Mouse (Mus musculus) retina, adult 2 months (tissue): ENCODE results near the gene Tle2.
A peak's percentile ranks its signal among the peaks of the same experiment; 100 is the strongest.

ENCODE experiments used
- DNase-seq: peaks from one replicate; pipeline ENCODE4 v3.0.0-alpha.2; 2012; ENCODE audit warnings: low read depth, low spot score

Gene Tle2

GRCm38 (mm10) chr10:81553807-81554755 lies 20.3 kb upstream of the Tle2 start:
- no peak for DNase-seq

- DNase-seq, result no peak
These were observed 18.1 kb upstream of the Tle2 start for GRCm38 (mm10) chr10:81556282-81556681.

DNA sequence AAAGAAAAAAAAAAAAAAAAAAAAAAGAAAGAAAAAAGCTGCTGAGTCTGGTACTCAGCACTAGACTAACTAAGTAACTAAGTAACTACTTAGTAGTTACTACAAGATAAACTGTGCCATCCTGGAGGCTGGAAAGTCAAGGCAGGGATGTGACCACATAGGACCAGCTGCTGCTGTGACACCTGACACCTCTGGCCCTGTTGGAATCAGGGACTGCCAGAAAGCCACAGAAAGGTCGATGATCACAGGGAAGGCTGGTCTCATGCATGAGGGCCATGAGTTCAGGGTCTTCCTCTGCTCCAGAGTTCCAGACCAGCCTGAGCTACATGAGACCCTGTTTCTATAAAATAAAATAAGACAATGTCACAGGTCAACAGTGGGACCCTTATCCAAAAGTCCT lies 16.9 kb upstream of the Tle2 start:
- DNase-seq, result no peak

DNA sequence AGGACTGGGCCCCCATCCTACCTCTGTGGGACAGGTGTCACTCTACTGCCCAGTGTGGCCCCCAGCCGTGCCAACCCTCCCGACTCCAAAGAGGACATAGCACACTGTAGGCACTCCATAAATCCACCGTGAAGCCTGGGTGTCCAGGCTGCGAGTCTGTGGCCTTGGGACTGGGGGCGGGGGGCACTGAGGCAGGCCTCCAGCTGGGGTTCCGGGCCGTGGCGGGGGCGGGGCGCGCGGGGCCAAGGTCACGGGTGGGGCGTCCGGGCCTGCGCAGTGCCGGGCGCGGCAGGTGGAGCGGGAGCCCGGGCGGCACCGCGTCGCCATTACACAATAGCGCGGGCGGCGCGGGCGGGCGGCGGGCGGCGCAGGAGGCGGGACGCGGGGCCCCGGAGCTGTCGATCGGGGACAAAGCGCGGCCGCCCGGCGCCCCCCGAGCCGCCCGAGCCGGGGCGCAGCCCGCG lies 15.2 kb upstream of the Tle2 start, which contains the start of gene Aes:
TSS of gene Aes (plus strand) at position 326 of the 464 bp plus-strand sequence.
- no peak for DNase-seq

- DNase-seq, result no peak
These were observed 14.5 kb upstream of the Tle2 start for GRCm38 (mm10) chr10:81559627-81560539.

GRCm38 (mm10) chr10:81560719-81561459 lies 13.5 kb upstream of the Tle2 start:
- DNase-seq, result no peak

DNA sequence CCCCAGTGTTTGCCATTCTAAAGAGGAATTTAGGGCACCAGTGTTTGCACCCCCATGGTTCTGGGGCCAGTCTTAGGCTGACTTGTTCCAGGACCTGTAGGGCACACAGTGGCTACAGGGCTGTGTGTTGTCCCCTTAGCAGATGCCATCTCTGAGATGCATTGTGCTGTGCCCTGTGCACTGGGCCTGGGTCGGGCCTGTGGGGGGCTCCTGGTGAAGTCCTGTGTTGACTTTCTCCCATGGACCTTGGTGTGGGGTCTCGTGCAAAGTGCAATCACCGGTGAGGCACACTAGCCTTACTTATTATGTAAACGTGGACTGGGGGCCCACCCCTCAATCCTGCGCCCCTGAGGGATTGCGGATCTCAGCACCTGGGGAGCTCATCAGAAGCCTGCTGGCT lies 11.9 kb upstream of the Tle2 start:
- DNase-seq, result no peak

GRCm38 (mm10) chr10:81563481-81563880 lies 10.9 kb upstream of the Tle2 start:
- no peak for DNase-seq

GRCm38 (mm10) chr10:81564216-81564615 lies 10.1 kb upstream of the Tle2 start:
- no peak for DNase-seq

DNA sequence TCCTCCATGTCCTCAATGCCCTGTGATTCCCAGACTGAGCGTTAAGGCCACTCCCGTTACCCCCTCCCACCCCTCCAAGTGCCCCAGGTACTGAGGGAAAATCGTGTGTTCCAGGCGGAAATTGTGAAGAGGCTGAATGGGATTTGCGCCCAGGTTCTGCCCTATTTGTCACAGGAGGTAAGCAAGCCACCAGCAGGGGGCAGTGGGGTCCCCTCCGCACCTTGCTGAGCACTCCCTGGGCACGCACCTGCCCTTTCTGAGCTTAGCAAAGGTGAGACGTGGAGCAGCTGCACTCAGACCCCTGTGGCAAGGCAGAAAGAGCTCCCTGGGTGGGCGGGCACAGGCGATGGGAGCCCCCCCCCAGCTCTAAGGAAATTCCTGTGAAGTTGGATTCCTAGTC lies 9.6 kb upstream of the Tle2 start:
- no peak for DNase-seq

DNA sequence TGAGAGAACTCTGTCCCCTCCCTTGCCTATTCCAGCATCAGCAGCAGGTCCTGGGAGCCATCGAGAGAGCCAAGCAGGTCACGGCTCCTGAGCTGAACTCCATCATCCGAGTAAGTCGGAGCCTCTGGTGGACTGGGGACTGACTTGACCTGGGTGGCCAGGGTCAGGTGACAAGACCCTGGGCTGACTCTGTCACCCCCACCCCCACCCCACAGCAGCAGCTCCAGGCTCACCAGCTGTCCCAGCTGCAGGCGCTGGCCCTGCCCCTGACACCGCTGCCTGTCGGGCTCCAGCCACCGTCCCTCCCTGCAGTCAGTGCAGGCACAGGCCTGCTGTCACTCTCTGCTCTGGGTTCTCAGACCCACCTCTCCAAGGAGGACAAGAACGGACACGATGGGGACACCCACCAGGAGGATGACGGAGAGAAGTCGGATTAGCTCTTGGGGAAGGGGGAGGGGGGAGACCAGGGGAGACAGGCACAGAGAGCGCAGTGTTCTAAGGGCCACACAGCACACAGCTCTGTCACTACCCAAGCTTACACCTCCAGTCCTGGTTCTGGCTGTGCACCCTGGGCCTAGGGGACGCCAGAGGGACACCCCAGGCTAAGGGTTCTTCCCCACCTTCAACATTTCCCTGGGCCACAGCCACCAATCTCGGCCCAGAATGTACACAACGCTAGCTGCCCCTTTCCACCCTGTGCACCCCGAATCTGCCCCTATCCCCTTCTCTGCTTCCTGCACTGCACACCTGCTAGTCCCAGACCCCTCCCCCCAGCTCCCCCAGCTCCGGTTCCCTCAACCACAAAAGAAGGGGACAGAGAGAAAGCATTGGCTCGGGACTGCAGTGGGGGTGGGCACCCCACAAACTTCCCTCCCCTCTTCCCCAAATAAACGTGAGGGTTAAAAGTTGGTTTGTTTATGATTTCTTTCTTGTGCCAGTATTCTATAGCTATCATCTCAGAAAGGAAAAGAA lies 8.8 kb upstream of the Tle2 start:
- DNase-seq, result no peak

DNA sequence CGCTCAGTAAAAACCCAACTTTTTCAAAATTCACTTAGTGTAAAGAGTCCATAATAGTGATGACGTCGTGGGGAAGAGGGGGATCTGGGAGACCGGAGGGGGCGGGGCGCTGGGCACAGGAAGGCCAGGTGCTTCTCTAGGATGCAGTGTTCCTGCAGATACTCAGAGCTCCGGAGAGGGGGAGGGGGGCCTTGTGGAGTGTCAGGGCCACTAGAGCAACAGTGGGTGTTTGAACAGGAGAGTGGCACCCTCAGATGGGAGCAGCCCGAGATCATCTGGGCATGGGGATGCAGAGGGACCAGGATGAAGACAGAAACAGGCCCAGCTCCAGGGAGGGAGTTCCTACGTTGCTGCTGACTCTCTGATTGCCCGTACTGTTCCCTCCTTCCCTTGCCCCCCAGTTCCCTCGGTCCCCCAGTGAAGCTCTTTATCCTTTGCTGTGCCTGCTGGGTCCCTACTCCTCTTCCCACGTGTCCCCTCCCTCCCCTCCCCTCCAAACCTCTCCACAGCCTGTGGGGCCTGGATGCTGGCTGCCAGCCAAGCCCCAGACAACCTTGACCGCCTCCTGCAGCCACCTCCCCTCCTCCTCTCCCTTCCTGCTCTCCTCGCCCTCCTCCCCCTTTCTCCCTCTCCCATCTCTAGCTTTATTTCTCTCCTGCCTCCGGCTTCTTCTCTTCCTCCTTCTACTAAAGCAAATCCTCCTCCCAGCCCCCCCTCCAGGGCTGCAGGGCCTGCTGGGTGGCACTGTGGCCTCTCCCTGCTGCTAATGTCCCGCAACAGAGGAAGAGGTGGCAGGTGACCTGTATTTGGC lies 5.8 kb upstream of the Tle2 start:
- no peak for DNase-seq

- DNase-seq, result no peak
These were observed 4.7 kb upstream of the Tle2 start for GRCm38 (mm10) chr10:81569507-81570237.

GRCm38 (mm10) chr10:81570238-81570800 lies 4.0 kb upstream of the Tle2 start:
- no peak for DNase-seq

GRCm38 (mm10) chr10:81570831-81571500 lies 3.4 kb upstream of the Tle2 start:
- peak; percentile 86 for DNase-seq

DNA sequence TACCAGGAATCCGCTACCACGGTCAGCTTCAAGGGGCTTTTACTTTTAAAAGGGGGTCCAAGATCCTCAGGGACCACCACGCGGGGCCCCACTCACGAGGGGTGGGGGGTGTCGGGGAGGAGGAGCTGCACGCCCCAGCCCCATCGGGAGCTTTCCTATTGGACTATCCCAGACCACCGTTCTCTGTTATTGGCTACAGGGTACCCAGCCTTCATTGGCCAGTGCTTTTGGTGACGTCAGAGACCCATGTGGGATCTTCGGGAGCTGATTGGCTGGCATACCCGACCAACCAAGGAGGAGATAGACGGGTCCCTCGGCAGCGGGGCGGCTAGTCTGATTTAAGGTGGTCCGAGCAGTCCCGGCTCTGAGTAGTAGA lies 2.9 kb upstream of the Tle2 start:
- DNase-seq, result peak; percentile 94

- DNase-seq, result no peak
These were observed 2.2 kb upstream of the Tle2 start for GRCm38 (mm10) chr10:81572133-81572671.

GRCm38 (mm10) chr10:81572975-81573374 lies 1.4 kb upstream of the Tle2 start:
- DNase-seq, result no peak
